Mouse (Mus musculus) spleen, adult 18-20 months (tissue): ENCODE results near the gene Zswim9.
"Not testable (repeated sequence)": the region's sequence is repeated elsewhere in the genome, so short reads cannot be mapped to it uniquely, and the experiment has no call there.

Experiments
- DNase-seq, 2 experiments: peaks; one replicate each; pipeline ENCODE4 v3.0.0; 2022; ENCODE audit warnings: mixed read lengths in 2 of 2

The Zswim9 gene

DNA sequence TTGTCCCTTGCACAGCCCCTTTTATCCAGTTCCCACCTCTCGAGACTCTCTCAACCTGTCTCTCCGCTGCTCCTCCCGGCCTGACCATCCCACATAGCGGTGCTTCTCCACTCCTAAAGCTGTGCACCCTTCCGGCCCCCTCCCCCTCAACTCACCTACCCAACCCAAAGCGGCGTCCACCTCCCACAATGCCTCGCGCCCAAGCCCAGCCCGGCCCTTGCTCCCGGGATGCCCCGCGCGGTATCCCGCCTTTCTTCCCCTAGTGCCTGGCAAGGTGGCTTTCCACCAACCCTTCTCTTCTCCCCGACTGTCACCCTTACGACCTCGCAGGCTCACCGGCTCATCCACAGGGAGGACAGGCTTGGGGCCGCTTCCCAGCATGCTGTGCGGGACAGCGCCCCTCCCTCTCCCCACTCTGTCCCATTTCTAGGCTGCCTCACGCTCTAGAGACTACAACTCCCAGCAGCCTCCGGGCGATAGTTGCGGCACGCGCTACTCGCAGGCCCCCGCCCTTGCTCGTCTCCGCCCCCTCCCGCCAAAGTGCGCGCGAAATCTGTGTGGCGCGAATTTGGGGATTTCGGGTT, at the start of gene Zswim9:
Gene Zswim9, minus strand, starts transcription at position 414 of the 584 bp plus-strand sequence.
- peak; percentile 85 to 93 for DNase-seq

GRCm38 (mm10) chr7:13324316-13324715, 45.8 kb upstream of the Zswim9 start, which contains the start of gene Pla2g4c:
Pla2g4c (plus strand) TSS chr7:13324655.
- no peak for DNase-seq

- no peak for DNase-seq
Observed at GRCm38 (mm10) chr7:13321424-13321823, 42.9 kb upstream of the Zswim9 start.

GRCm38 (mm10) chr7:13314095-13314597, 35.6 kb upstream of the Zswim9 start:
- no peak for DNase-seq

GRCm38 (mm10) chr7:13311401-13311800, 32.9 kb upstream of the Zswim9 start:
- no peak for DNase-seq

- DNase-seq = no peak
Observed at GRCm38 (mm10) chr7:13310493-13311199, 32.1 kb upstream of the Zswim9 start.

GRCm38 (mm10) chr7:13309407-13309806, 30.9 kb upstream of the Zswim9 start:
- no peak for DNase-seq

GRCm38 (mm10) chr7:13303372-13303771, 24.9 kb upstream of the Zswim9 start:
- no peak for DNase-seq

DNA sequence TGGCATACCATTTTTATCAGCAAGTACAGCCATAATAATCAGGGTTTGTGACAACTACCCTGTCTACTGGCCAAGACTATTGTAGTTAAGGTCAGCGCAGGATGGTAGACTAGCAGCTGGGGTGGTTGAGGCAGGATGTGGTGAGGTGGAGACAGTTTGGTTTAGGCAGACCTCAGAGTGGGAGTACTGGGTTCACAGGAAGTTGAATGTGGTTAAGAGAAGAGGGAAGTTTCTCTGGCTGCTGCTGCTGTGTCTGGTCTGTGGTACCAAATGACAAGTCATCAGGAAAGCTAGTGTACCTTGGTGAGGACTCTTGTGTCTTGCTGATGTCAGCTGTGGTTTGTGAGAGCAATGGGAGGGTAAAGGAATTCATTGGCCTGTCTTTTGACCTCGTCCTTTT, 24.3 kb upstream of the Zswim9 start:
- peak; percentile 10 to 20 for DNase-seq

- DNase-seq = no peak
Observed at GRCm38 (mm10) chr7:13301643-13302042, 23.1 kb upstream of the Zswim9 start.

DNA sequence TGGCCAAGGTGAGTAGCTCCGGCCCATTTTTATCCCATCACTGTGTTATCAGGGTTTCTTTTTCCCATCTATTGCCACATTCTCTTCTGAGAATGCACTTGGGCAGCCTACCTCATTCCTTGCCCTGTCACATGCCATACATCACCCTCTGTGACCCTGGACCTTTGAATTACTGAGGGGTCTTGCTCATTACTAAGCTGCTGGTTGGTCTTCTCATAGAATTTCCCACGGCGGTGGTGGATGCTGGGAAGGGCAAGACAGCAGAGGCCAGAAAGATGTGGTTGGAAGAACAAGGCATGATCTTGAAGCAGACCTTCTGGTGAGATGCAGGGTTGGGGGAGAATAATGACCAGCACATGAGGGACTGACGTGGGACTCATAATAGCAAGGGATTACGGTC, 20.3 kb upstream of the Zswim9 start:
- DNase-seq = no peak

- no peak for DNase-seq
Observed at GRCm38 (mm10) chr7:13297636-13298035, 19.1 kb upstream of the Zswim9 start.

- no peak for DNase-seq
Observed at GRCm38 (mm10) chr7:13295256-13295655, 16.7 kb upstream of the Zswim9 start.

DNA sequence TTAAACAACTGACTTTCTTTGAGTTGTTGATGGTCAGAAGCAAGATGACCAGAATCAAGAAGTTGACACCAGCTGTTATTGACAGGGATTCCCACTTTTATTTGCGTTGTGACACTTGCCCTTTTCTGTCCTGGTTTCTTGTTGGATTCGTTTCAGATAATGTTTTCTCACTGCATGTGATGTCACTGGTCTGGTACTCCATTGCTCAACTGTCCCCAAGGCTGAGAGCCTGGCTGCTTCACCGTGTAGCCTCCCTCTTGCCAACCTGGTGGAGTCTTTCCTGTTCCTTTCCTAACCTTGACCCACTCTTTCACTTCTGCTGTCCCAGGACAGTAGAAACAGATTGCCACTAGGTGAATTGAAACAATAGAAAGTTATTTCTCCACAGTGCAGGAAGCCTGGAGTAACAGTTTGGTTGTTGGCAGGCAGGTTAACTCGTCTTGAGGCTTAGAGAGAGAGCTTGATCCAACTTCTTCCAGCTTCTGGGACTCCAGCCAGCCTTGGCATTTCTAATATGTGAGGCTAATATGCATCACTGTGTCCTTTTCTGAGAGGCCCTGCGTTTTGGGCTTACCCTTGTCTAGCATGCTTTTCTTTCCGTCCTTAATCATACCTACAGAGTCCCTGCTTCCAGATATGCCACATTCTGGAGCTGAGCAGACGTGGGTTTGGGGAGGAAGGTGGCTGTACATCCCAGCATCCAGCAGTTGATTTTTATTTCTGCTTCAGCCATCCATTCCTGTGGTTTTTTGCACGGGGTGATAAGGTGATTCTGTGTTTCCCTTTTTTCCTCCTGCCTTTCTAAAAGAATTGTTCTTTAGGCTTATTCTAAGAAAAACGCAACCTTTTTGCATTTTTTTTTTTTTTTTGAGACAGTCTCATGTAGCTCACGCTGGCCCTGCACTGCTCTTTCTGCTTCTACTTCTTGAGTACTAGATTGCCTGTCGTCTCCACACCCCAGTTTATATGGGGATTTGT, 15.6 kb upstream of the Zswim9 start:
- DNase-seq = no peak

DNA sequence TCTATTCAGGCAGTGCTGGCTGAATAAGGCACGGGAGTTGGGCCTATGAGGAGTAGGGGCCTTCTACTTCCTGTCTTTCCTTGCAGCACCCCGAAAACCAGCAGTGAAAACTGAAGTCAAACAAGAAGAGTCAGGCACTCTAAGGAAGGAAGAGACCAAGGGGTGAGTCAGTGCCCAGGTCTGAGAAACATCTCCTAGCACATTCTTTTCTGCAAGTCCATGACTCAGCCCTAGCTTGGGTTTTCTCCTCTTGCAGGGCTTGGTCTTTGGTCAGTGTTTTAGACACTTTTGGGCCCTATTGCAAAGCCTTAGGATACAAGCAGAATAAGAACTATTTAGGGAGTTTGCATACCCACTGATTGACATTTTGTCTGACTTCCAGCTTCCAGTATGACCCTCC, 12.8 kb upstream of the Zswim9 start:
- no peak for DNase-seq

GRCm38 (mm10) chr7:13290041-13290675, 11.6 kb upstream of the Zswim9 start:
- no peak for DNase-seq

DNA sequence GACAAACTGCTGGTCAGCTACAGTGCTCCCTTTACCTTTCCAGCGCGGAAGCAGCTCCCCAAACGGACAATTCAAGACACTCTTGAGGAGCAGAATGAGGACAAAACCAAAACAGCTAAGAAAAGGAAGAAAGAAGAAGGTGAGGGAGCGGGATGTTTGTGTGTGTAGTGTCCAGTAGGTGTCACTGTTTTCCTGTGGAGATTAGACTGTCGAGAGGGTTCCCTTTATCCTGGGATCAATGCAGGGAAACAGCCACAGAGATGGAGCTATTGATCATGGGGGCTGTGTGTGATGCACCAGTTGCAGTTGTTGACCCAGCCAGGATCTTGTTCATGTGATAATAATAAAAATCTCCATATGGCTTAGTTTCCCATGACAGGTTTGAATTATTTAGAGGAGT, 10.1 kb upstream of the Zswim9 start:
- DNase-seq = no peak

- DNase-seq = not testable (repeated sequence)
Observed at GRCm38 (mm10) chr7:13278957-13279356, 436 bp upstream of the Zswim9 start.

DNA sequence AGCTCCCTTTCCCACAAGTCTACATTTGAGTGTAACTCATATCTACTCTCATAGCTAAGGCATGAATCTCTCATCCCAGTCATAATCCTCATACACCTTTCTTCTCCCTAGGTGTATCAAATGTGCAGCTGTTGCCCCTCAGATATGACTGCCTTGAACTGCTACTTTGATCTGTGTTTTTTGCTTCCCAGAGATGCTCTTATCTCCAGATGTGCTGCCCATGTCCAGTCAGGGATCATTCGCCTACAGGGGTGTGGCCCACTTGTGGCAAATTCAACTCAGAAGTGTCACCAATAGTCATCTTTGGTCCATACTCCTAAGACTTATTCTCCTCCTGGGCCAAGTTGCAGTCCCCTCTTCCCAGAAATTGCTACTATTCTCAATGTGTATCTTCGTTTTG, 688 bp downstream of the Zswim9 start:
- DNase-seq = no peak

DNA sequence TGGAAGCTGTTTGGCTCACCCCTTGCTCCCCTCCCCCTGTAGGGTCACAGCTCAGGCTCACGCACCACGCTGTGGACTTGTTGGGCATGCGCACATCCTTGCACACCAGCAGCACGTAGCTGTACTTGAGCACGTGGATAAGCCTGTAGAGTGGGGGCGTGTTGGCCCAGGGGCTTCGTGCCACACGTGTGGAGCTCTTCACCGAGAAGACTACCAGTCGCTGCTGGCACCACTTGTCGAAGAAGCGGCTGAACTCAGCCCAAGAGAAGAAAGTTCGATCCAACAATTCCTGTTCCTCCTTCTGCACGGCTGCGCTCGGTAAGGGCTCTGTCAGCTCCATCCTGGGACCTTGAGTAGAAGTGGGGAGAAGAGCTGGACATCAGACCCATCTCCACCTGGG, 1.4 kb downstream of the Zswim9 start, which contains the start of gene Lig1:
Gene Lig1, plus strand, starts transcription at position 203 of the 400 bp plus-strand sequence.
- no peak for DNase-seq

- no peak for DNase-seq
Observed at GRCm38 (mm10) chr7:13271704-13272103, 6.8 kb downstream of the Zswim9 start.

DNA sequence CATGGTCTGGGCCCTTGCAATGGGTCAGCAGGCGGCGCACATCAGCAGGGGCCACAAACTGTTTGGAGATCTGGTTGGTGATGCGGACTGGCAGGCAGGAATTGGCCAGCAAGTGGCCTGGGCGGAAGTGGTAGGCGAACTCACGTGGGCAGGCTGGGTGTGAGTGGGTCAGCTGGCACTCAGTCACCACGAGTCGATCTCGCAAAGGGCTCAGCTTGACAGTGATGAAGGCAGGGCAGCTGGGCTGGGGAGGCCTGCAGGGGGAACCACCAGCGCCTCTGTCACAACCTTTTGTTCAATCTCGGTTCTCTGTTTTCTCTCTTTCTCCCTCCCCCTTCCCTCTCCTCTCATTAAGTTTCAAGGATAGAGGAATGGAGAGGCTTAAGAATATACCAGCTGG, 9.1 kb downstream of the Zswim9 start:
- no peak for DNase-seq
